In genomic region chr3:86668146-86668545, GRCm38 (mm10) we compare ENCODE assay signal across 17 mouse cellular contexts.
DNase-seq lines count a peak whose midpoint lies in the region; ATAC-seq lines count a peak whose summit lies in the region.
"Had no signal": no experiment of that assay in that cellular context is flagged by ENCODE, and none has a peak within 500 bp of the region (broad histone marks: within the 10 kb centered on the region; RNA-seq: fewer than 3 reads in every experiment).

No protein-coding gene starts in this region.

- 25% methylated on average over 8 of the region's 8 CpGs for WGBS in embryonic facial prominence, embryonic 14.5 days
- 22% methylated on average over 8 of the region's 8 CpGs for WGBS in limb, embryonic 13.5 days

- no peak overlapping the region for H3K4me3 ChIP-seq in embryonic facial prominence, embryonic 14.5 days (ENCODE audit: low read depth, low read length)
- H3K4me3 ChIP-seq in limb, embryonic 13.5 days = no peak overlapping the region
- H3K4me3 ChIP-seq: forebrain, embryonic 15.5 days; gastrocnemius, adult 2 months; stomach, embryonic 15.5 days had no signal

- H3K27ac ChIP-seq in embryonic facial prominence, embryonic 14.5 days (replicated peaks; ENCODE audit: low read depth, low read length) = no peak overlapping the region
- H3K27ac ChIP-seq in limb, embryonic 13.5 days = no peak overlapping the region
- H3K27ac ChIP-seq: forebrain, embryonic 15.5 days; gastrocnemius, adult 2 months; stomach, embryonic 15.5 days had no signal

- H3K4me1 ChIP-seq in embryonic facial prominence, embryonic 14.5 days (ENCODE audit: control insufficient read depth, insufficient read depth, low read length) = 0 out of 2 replicates have a peak, but pooled peaks cover 4% of the 10 kb centered on the region
- peaks cover 5% of the 10 kb centered on the region; the same call in 1 of the 2 replicates for H3K4me1 ChIP-seq in limb, embryonic 13.5 days
- H3K4me1 ChIP-seq: forebrain, embryonic 15.5 days; stomach, embryonic 15.5 days had no signal

- DNase-seq in left cerebral cortex, postnatal 4 days = peak; percentile 27
- no peak for DNase-seq in left cerebral cortex, postnatal 25 days (ENCODE audit: low spot score in 2 of 2)
- peak; percentile 46 for DNase-seq in embryo, embryonic 11 days
- DNase-seq in embryonic facial prominence, embryonic 14.5 days (ENCODE audit: low spot score) = peak; percentile 65
- no peak for DNase-seq in urinary bladder, adult 18-20 months (ENCODE audit: low spot score in 2 of 2)
- no peak for DNase-seq in urinary bladder, postnatal 4 days (ENCODE audit: low spot score in 2 of 2)
- DNase-seq in adrenal gland, adult 8-10 months = no peak
- DNase-seq: adrenal gland, adult 2 months; cerebellum, adult 8-10 months; gastrocnemius, adult 2 months; kidney, postnatal 25 days; lung, postnatal 14 days; right cerebral cortex, adult 18-20 months had no signal

- H3K27me3 ChIP-seq in embryonic facial prominence, embryonic 14.5 days (replicated peaks; ENCODE audit: control insufficient read depth, insufficient read depth, low read length) = no peaks in the 10 kb centered on the region
- H3K27me3 ChIP-seq in limb, embryonic 13.5 days = no peaks in the 10 kb centered on the region
- H3K27me3 ChIP-seq: forebrain, embryonic 15.5 days; stomach, embryonic 15.5 days had no signal

- no peaks in the 10 kb centered on the region for H3K9me3 ChIP-seq in embryonic facial prominence, embryonic 14.5 days (ENCODE audit: control insufficient read depth, low read length)
- no peaks in the 10 kb centered on the region for H3K9me3 ChIP-seq in limb, embryonic 13.5 days
- H3K9me3 ChIP-seq: forebrain, embryonic 15.5 days; G1E; stomach, embryonic 15.5 days had no signal

- H3K9ac ChIP-seq in embryonic facial prominence, embryonic 14.5 days (ENCODE audit: low read depth, low read length) = no peak overlapping the region
- no peak overlapping the region for H3K9ac ChIP-seq in limb, embryonic 13.5 days
- H3K9ac ChIP-seq: forebrain, embryonic 15.5 days; stomach, embryonic 15.5 days had no signal

- ATAC-seq in embryonic facial prominence, embryonic 14.5 days (ENCODE audit: low read depth) = no peak
- no peak for ATAC-seq in limb, embryonic 13.5 days (ENCODE audit: low FRiP score, low read depth)
- ATAC-seq: forebrain, embryonic 15.5 days had no signal

- no peaks in the 10 kb centered on the region for H3K36me3 ChIP-seq in embryonic facial prominence, embryonic 14.5 days (ENCODE audit: control insufficient read depth, insufficient read depth, low read length)
- no peaks in the 10 kb centered on the region for H3K36me3 ChIP-seq in limb, embryonic 13.5 days
- H3K36me3 ChIP-seq: forebrain, embryonic 15.5 days; G1E; stomach, embryonic 15.5 days had no signal

- no peak overlapping the region for H3K4me2 ChIP-seq in embryonic facial prominence, embryonic 14.5 days (ENCODE audit: low read depth, low read length)
- peak overlapping the region; percentile 3; the same call in 1 of the 2 replicates for H3K4me2 ChIP-seq in limb, embryonic 13.5 days (replicated peaks)
- H3K4me2 ChIP-seq: forebrain, embryonic 15.5 days; stomach, embryonic 15.5 days had no signal

- intact Hi-C loops in left cerebral cortex, postnatal 4 days (cut with DNase I) = no loop called here
- intact Hi-C loops in left cerebral cortex, postnatal 25 days (cut with DNase I) = no loop called here

Comparison
In these comparisons a context has a peak if more than half of its experiments do, and no peak if none do; other contexts are left out.
1. DNase-seq: peak in left cerebral cortex, postnatal 4 days (single experiment), embryo, embryonic 11 days (single experiment) and embryonic facial prominence, embryonic 14.5 days (single experiment); none in left cerebral cortex, postnatal 25 days (0 of 2), urinary bladder, adult 18-20 months (0 of 2), urinary bladder, postnatal 4 days (0 of 2) and adrenal gland, adult 8-10 months (single experiment).